Mouse (Mus musculus): Measurements from ENCODE around the gene Flywch1. TPM values are rescaled to one million over a fixed set of nuclear protein-coding genes. Genes with fewer than 3 reads are reported as not detected.

Gene Flywch1
- polyA plus RNA-seq, 1 experiment from 2014 or later = 67.5 TPM

Other genes with a start within 250 kb of the Flywch1 start
- 14.1 and 16.9 TPM in 2 replicates for gene Zfp213, start 207.4 kb downstream of the Flywch1 start, polyA plus RNA-seq (2016; fragmentation: Nextera tagmentation; extraction: Ambion mirVana)
- gene Zfp13, start 172.1 kb downstream of the Flywch1 start, polyA plus RNA-seq (2016; fragmentation: Nextera tagmentation; extraction: Ambion mirVana) = 9.1 and 10.7 TPM in 2 replicates
- gene Zscan10, start 170.7 kb downstream of the Flywch1 start, polyA plus RNA-seq (2016; fragmentation: Nextera tagmentation; extraction: Ambion mirVana) = not detected in 2 replicates
- gene Mmp25, start 126.3 kb downstream of the Flywch1 start, polyA plus RNA-seq (2016; fragmentation: Nextera tagmentation; extraction: Ambion mirVana) = 0.42 and 0.75 TPM in 2 replicates
- 0.36 TPM in 1 of 2 replicates, not detected in the other for gene Bicdl2, start 111.1 kb downstream of the Flywch1 start, polyA plus RNA-seq (2016; fragmentation: Nextera tagmentation; extraction: Ambion mirVana)
- 334 and 337 TPM in 2 replicates for gene Hcfc1r1, start 98.0 kb downstream of the Flywch1 start, polyA plus RNA-seq (2016; fragmentation: Nextera tagmentation; extraction: Ambion mirVana)
- 35.8 and 39.1 TPM in 2 replicates for gene Thoc6, start 97.7 kb downstream of the Flywch1 start, polyA plus RNA-seq (2016; fragmentation: Nextera tagmentation; extraction: Ambion mirVana)
- gene Tnfrsf12a, start 94.1 kb downstream of the Flywch1 start, polyA plus RNA-seq (2016; fragmentation: Nextera tagmentation; extraction: Ambion mirVana) = 117 and 119 TPM in 2 replicates
- gene Cldn6, start 92.4 kb downstream of the Flywch1 start, polyA plus RNA-seq (2016; fragmentation: Nextera tagmentation; extraction: Ambion mirVana) = 2.2 and 3.1 TPM in 2 replicates
- gene Cldn9, start 87.6 kb downstream of the Flywch1 start, polyA plus RNA-seq (2016; fragmentation: Nextera tagmentation; extraction: Ambion mirVana) = not detected in 2 replicates
- gene 1520401A03Rik, start 48.8 kb downstream of the Flywch1 start, polyA plus RNA-seq (2016; fragmentation: Nextera tagmentation; extraction: Ambion mirVana) = 0.18 TPM in 1 of 2 replicates, not detected in the other
- 32.4 and 32.7 TPM in 2 replicates for gene Pkmyt1, start 45.3 kb downstream of the Flywch1 start, polyA plus RNA-seq (2016; fragmentation: Nextera tagmentation; extraction: Ambion mirVana)
- 10.3 and 11.2 TPM in 2 replicates for gene Paqr4, start 30.7 kb downstream of the Flywch1 start, polyA plus RNA-seq (2016; fragmentation: Nextera tagmentation; extraction: Ambion mirVana)
- gene Kremen2, start 25.8 kb downstream of the Flywch1 start, polyA plus RNA-seq (2016; fragmentation: Nextera tagmentation; extraction: Ambion mirVana) = 0.17 and 0.33 TPM in 2 replicates
- gene Flywch2, start 14.5 kb upstream of the Flywch1 start, polyA plus RNA-seq (2016; fragmentation: Nextera tagmentation; extraction: Ambion mirVana) = 6.9 and 7.3 TPM in 2 replicates
- gene Srrm2, start 18.9 kb upstream of the Flywch1 start, polyA plus RNA-seq (2016; fragmentation: Nextera tagmentation; extraction: Ambion mirVana) = 399 TPM in 2 replicates
- 878 and 903 TPM in 2 replicates for gene Elob, start 57.5 kb upstream of the Flywch1 start, polyA plus RNA-seq (2016; fragmentation: Nextera tagmentation; extraction: Ambion mirVana)
- gene Prss33, start 64.5 kb upstream of the Flywch1 start, polyA plus RNA-seq (2016; fragmentation: Nextera tagmentation; extraction: Ambion mirVana) = not detected in 2 replicates
- not detected in 2 replicates for gene Prss32, start 72.3 kb upstream of the Flywch1 start, polyA plus RNA-seq (2016; fragmentation: Nextera tagmentation; extraction: Ambion mirVana)
- gene Prss41, start 72.6 kb upstream of the Flywch1 start, polyA plus RNA-seq (2016; fragmentation: Nextera tagmentation; extraction: Ambion mirVana) = 0.36 TPM in 1 of 2 replicates, not detected in the other
- gene Prss21, start 96.5 kb upstream of the Flywch1 start, polyA plus RNA-seq (2016; fragmentation: Nextera tagmentation; extraction: Ambion mirVana) = not detected in 2 replicates
- not detected in 2 replicates for gene Dcpp1, start 109.3 kb upstream of the Flywch1 start, polyA plus RNA-seq (2016; fragmentation: Nextera tagmentation; extraction: Ambion mirVana)
- gene Dcpp2, start 109.3 kb upstream of the Flywch1 start, polyA plus RNA-seq (2016; fragmentation: Nextera tagmentation; extraction: Ambion mirVana) = not detected in 2 replicates
- not detected in 2 replicates for gene Dcpp3, start 145.9 kb upstream of the Flywch1 start, polyA plus RNA-seq (2016; fragmentation: Nextera tagmentation; extraction: Ambion mirVana)
- not detected in 2 replicates for gene Sbp, start 170.1 kb upstream of the Flywch1 start, polyA plus RNA-seq (2016; fragmentation: Nextera tagmentation; extraction: Ambion mirVana)
- not detected in 2 replicates for gene Sbpl, start 183.7 kb upstream of the Flywch1 start, polyA plus RNA-seq (2016; fragmentation: Nextera tagmentation; extraction: Ambion mirVana)
- gene Prss30, start 209.0 kb upstream of the Flywch1 start, polyA plus RNA-seq (2016; fragmentation: Nextera tagmentation; extraction: Ambion mirVana) = not detected in 2 replicates
- gene Prss22, start 226.5 kb upstream of the Flywch1 start, polyA plus RNA-seq (2016; fragmentation: Nextera tagmentation; extraction: Ambion mirVana) = 0.29 TPM in 1 of 2 replicates, not detected in the other